Mouse (Mus musculus): ENCODE data around the gene Ss18l2.

DNA sequence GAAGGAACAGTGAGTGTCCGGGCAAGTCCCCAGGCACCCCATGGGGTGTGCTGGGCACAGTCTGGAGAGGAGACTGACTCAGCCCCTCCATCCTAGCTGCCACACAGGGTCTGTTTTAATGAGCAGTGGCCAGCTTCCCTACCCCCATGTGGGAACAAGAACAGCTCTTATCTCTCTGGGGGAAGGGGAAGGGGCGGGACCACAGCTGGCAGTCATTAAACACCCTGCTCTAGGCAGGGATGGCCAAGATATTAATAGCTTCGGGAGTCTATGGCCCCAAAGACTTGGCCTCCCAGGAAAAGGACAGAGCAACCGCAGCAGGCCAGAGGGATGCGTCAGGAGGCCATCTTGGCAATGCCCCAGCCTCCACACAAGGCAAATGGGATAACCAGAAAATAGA is 37.8 kb upstream of the Ss18l2 start:
- TF ChIP-seq CTCF (conservative IDR thresholded peaks at IDR 0.05; ENCODE audit: low read length) = no peak
- TF ChIP-seq NANOG (IDR thresholded peaks at IDR 0.05; ENCODE audit: borderline replicate concordance, low read length) = no peak
